Mouse (Mus musculus): Measurements from ENCODE around the gene Alpi. TPM values are rescaled to one million over a fixed set of nuclear protein-coding genes. Genes with fewer than 3 reads are reported as not detected.
A peak's percentile ranks its signal among the peaks of the same experiment; 100 is the strongest.

The Alpi gene
- not detected in 2 replicates for polyA plus RNA-seq (2014; fragmentation: Nextera tagmentation; extraction: Ambion mirVana)

DNA sequence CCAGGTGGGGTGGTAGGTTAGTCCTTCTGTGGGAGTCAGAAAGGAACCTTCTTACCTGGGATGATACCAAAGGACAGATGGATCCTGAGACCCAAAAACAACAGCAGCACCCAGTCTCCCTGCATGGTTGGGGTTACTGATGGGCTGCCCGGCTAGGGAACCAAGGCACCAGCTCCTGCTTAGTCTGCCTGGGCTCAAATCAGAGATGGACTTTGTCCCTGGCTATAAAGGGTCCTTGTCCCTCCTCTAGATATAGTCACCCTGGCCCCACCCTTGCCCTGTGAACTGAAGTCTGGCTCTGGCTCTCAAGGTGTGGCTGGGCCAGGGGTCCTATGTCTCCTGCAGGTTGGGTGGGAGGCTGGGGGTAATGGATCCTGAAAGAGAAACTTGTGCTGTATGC lies at the start of gene Alpi:
Alpi (minus strand) TSS at position 196 of the 400 bp plus-strand sequence.
- no peaks in the 10 kb centered on the region for H3K9me3 ChIP-seq (ENCODE audit: control insufficient read depth, low read length)
- H3K4me3 ChIP-seq (replicated peaks; ENCODE audit: low read length): no peak within 1 kb of the TSS
- no peaks in the 10 kb centered on the region for H3K4me1 ChIP-seq (replicated peaks; ENCODE audit: control insufficient read depth, insufficient read depth, low read length)
- H3K27ac ChIP-seq: no peak within 1 kb of the TSS
- 0 out of 2 replicates have a peak, but pooled peaks cover 4% of the 10 kb centered on the region for H3K27me3 ChIP-seq (ENCODE audit: control insufficient read depth, insufficient read depth, low read length)
- no peak for ATAC-seq (ENCODE audit: low FRiP score)
- H3K9ac ChIP-seq: no peak within 1 kb of the TSS
- no peaks in the 10 kb centered on the region for H3K36me3 ChIP-seq (replicated peaks; ENCODE audit: control insufficient read depth, insufficient read depth)
- no peak for DNase-seq (ENCODE audit: low spot score)
- WGBS: 100% methylated on average over 1 of the region's 1 CpGs
- H3K4me2 ChIP-seq (replicated peaks): no peak within 1 kb of the TSS

DNA sequence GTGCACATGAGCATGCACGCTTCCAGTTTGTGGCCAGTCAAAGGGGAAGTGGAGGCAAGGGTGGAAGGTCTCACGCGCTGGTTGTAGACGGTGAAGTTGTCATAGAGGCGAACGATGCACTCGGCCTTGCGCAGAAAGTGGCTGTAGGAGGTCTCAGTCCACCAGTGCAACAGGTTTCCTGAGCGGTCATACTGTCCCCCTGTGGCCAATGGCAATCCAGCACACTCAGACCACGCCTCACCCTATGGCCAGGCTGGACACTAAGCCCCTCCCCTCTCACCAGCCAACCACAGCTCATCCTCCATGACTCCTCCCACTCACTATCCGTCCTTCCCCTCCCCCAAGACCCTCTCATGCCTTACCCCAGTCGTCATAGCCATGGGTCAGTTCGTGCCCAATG lies 48.0 kb upstream of the Alpi start:
- Histone ChIP-seq H3K27ac (no peak overlapping the region), H3K36me3 (replicated peaks; ENCODE audit: control insufficient read depth, insufficient read depth) (no peaks in the 10 kb centered on the region), H3K4me3 (replicated peaks; ENCODE audit: low read length) (no peak overlapping the region), H3K9me3 (ENCODE audit: control insufficient read depth, low read length) (no peaks in the 10 kb centered on the region), H3K9ac (no peak overlapping the region), H3K4me1 (replicated peaks; ENCODE audit: control insufficient read depth, insufficient read depth, low read length) (no peaks in the 10 kb centered on the region), H3K27me3 (ENCODE audit: control insufficient read depth, insufficient read depth, low read length) (peaks cover 46% of the 10 kb centered on the region), H3K4me2 (replicated peaks) (no peak overlapping the region)
- ATAC-seq (ENCODE audit: low FRiP score) (no peak), DNase-seq (ENCODE audit: low spot score) (no peak)
- WGBS: 36% methylated on average over 13 of the region's 13 CpGs

DNA sequence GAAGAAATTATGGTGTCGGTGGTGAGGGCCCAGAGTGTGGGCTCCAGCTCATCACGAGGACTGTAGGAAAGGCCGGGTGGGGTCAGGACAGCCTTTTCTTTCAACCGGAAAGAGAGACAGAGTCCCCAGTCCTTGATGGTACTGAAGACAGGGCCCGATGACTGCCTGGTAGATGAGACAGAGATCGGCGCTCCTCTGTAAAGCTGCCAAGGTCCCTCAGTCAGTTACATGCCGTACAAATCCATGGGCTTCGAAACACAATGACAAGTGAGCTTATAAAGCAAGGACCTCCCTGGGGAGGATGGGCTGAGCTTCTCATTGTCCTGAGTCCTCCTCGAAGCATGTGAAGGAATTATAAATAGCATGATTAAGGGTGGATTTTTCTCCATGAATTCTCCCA lies 41.7 kb upstream of the Alpi start:
- Histone ChIP-seq H3K4me1 (replicated peaks; ENCODE audit: control insufficient read depth, insufficient read depth, low read length) (peaks cover 18% of the 10 kb centered on the region; the same call in 1 of the 2 replicates), H3K4me2 (replicated peaks) (no peak overlapping the region), H3K36me3 (replicated peaks; ENCODE audit: control insufficient read depth, insufficient read depth) (no peaks in the 10 kb centered on the region), H3K9me3 (ENCODE audit: control insufficient read depth, low read length) (no peaks in the 10 kb centered on the region), H3K27me3 (ENCODE audit: control insufficient read depth, insufficient read depth, low read length) (no peaks in the 10 kb centered on the region), H3K27ac (no peak overlapping the region), H3K4me3 (replicated peaks; ENCODE audit: low read length) (no peak overlapping the region), H3K9ac (no peak overlapping the region)
- 0 out of 2 replicates have a peak, but pooled peaks have one; percentile 15 for ATAC-seq (ENCODE audit: low FRiP score)
- no peak for DNase-seq (ENCODE audit: low spot score)
- 58% methylated on average over 10 of the region's 10 CpGs for WGBS

DNA sequence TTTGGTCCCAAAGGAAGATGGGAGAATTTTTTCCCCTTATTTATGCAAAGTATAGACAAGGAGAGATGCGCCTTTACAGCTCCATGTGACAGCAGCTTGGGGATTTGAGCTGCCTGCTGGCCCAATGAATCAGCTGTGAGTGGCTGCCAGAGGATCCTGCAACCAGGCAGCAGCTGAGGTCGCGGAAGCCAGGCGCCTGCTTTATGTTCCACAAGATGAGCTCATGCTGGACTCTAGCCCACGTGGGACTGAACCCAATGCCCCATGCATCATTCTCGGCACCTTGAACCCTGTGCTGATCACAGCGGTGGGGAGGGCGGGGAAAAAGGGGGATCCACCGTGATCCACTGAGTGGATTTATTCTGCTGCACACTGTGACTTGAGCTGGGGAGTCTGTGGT lies 41.0 kb upstream of the Alpi start:
- DNase-seq (ENCODE audit: low spot score) (no peak), ATAC-seq (ENCODE audit: low FRiP score) (peak; percentile 67; the same call in 1 of the 2 replicates)
- H3K4me1 ChIP-seq (replicated peaks; ENCODE audit: control insufficient read depth, insufficient read depth, low read length): peaks cover 18% of the 10 kb centered on the region; the same call in 1 of the 2 replicates

DNA sequence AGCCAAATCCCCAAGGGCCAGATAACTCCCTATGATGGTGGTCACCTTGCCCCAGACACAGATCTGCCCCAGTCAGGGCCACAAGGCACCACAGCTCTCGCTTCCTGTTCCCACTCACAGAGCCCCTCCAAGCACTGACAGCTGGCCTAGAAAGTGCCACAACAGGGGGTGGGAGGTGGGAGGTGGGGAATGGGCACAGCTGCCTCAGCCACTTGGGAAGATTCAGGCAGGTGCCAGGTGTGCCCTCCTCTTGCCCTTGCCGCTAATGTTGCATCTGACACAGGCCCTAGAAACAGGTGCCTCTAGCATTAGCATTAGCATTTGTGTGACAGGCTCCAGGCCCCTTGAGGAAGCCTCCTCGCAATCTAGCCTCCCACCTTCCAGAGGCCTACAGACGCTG lies 40.1 kb upstream of the Alpi start:
- ATAC-seq (ENCODE audit: low FRiP score): no peak
- peaks cover 18% of the 10 kb centered on the region; the same call in 1 of the 2 replicates for H3K4me1 ChIP-seq (replicated peaks; ENCODE audit: control insufficient read depth, insufficient read depth, low read length)
- H3K27me3 ChIP-seq (ENCODE audit: control insufficient read depth, insufficient read depth, low read length): no peaks in the 10 kb centered on the region
- no peak overlapping the region for H3K4me3 ChIP-seq (replicated peaks; ENCODE audit: low read length)
- no peak overlapping the region for H3K27ac ChIP-seq
- 66% methylated on average over 4 of the region's 4 CpGs for WGBS
- H3K9me3 ChIP-seq (ENCODE audit: control insufficient read depth, low read length): no peaks in the 10 kb centered on the region
- no peaks in the 10 kb centered on the region for H3K36me3 ChIP-seq (replicated peaks; ENCODE audit: control insufficient read depth, insufficient read depth)
- H3K9ac ChIP-seq: no peak overlapping the region
- no peak for DNase-seq (ENCODE audit: low spot score)
- no peak overlapping the region for H3K4me2 ChIP-seq (replicated peaks)

More for the DNA sequence above, 41.0 kb upstream of the Alpi start:
- no peaks in the 10 kb centered on the region for H3K36me3 ChIP-seq (replicated peaks; ENCODE audit: control insufficient read depth, insufficient read depth)
- H3K9me3 ChIP-seq (ENCODE audit: control insufficient read depth, low read length): no peaks in the 10 kb centered on the region
- H3K4me2 ChIP-seq (replicated peaks): no peak overlapping the region
- no peaks in the 10 kb centered on the region for H3K27me3 ChIP-seq (ENCODE audit: control insufficient read depth, insufficient read depth, low read length)
- no peak overlapping the region for H3K27ac ChIP-seq
- WGBS: 42% methylated on average over 9 of the region's 9 CpGs
- no peak overlapping the region for H3K4me3 ChIP-seq (replicated peaks; ENCODE audit: low read length)
- no peak overlapping the region for H3K9ac ChIP-seq

DNA sequence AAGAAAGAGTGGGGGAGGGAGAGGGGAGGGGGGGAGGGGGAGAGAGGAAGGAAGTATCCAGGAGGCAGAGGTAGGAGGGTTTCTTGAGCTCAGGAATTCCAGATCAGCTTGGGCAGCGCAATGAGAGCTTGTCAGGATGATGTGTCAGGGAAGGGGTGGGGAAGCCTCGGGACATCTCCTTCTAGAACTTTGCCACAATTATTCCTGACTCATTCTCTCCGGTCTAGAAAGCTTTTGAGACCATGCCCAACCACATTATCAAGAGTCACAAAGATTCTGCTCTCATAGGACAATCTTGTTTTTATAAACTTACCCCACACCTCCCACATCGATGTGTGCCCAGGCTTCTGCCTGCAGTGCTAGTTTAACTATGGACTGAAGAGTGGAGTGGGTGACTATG lies 30.4 kb upstream of the Alpi start:
- Histone ChIP-seq H3K4me2 (replicated peaks) (no peak overlapping the region), H3K9ac (no peak overlapping the region), H3K4me1 (replicated peaks; ENCODE audit: control insufficient read depth, insufficient read depth, low read length) (no peaks in the 10 kb centered on the region), H3K27ac (no peak overlapping the region), H3K27me3 (ENCODE audit: control insufficient read depth, insufficient read depth, low read length) (peaks cover 23% of the 10 kb centered on the region), H3K36me3 (replicated peaks; ENCODE audit: control insufficient read depth, insufficient read depth) (no peaks in the 10 kb centered on the region), H3K9me3 (ENCODE audit: control insufficient read depth, low read length) (no peaks in the 10 kb centered on the region), H3K4me3 (replicated peaks; ENCODE audit: low read length) (no peak overlapping the region)
- DNase-seq (ENCODE audit: low spot score): no peak
- no peak for ATAC-seq (ENCODE audit: low FRiP score)
- 92% methylated on average over 4 of the region's 4 CpGs for WGBS

DNA sequence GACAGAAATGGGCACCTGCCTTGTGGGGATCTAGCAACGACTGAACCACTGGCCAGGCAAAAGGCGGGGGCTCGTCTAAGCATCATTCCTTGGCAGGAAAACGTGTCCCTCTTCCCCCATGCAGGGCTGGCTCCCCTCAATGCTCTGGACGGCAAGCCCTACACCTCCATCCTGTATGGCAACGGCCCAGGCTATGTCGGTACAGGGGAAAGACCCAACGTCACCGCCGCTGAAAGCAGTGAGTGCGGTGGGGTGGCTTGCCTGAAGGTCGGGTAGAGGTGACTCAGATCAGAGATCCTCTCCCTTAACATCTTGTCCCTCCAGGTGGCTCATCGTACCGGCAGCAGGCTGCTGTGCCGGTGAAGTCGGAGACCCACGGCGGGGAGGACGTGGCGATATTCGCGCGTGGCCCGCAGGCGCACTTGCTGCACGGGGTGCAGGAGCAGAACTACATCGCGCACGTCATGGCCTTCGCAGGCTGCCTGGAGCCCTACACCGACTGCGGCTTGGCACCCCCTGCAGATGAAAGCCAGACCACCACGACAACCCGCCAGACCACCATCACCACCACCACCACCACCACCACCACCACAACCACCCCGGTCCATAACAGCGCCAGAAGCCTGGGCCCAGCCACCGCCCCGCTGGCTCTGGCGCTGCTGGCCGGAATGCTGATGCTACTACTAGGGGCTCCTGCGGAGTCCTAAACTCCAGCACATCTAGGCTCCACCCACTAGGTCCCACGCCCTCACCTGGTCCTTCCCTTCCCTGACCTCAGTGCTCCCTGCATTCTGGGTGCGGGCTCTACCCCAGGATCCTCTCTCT lies 26.0 kb upstream of the Alpi start:
- no peak; the same call in 1 of the 2 replicates for ATAC-seq (ENCODE audit: low FRiP score)
- Histone ChIP-seq H3K27ac (no peak overlapping the region), H3K36me3 (replicated peaks; ENCODE audit: control insufficient read depth, insufficient read depth) (no peaks in the 10 kb centered on the region), H3K9me3 (ENCODE audit: control insufficient read depth, low read length) (no peaks in the 10 kb centered on the region), H3K4me3 (replicated peaks; ENCODE audit: low read length) (peak overlapping the region; percentile 16), H3K9ac (no peak overlapping the region), H3K4me2 (replicated peaks) (peak overlapping the region; percentile 39), H3K27me3 (ENCODE audit: control insufficient read depth, insufficient read depth, low read length) (peaks cover 30% of the 10 kb centered on the region), H3K4me1 (replicated peaks; ENCODE audit: control insufficient read depth, insufficient read depth, low read length) (no peaks in the 10 kb centered on the region)
- WGBS: 10% methylated on average over 43 of the region's 43 CpGs
- DNase-seq (ENCODE audit: low spot score): no peak

DNA sequence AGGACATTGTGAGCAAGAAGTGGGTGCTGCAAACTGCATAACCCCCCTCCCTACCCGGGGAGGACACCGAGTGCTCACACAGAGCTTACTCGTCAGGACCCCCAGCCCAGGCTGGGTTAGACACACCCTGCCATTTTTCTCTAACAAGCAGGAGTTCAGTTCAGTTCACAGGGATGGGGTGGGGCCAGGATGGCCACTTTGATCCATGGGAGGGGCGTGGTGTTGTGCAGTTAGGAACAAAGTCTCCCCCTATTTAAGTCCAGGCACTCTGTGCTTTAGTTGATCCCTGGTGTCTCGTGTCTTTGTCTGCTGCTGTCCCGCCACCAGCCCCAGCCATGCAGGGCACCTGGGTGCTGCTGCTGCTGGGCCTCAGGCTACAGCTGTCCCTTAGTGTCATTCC lies 23.3 kb upstream of the Alpi start, which contains the start of gene Akp3:
Akp3 (plus strand) TSS at position 301 of the 400 bp plus-strand sequence.
- Histone ChIP-seq H3K27me3 (ENCODE audit: control insufficient read depth, insufficient read depth, low read length) (peaks cover 30% of the 10 kb centered on the region), H3K36me3 (replicated peaks; ENCODE audit: control insufficient read depth, insufficient read depth) (no peaks in the 10 kb centered on the region), H3K4me3 (replicated peaks; ENCODE audit: low read length) (no peak within 1 kb of the TSS), H3K4me1 (replicated peaks; ENCODE audit: control insufficient read depth, insufficient read depth, low read length) (no peaks in the 10 kb centered on the region), H3K4me2 (replicated peaks) (no peak within 1 kb of the TSS), H3K9me3 (ENCODE audit: control insufficient read depth, low read length) (no peaks in the 10 kb centered on the region), H3K9ac (no peak within 1 kb of the TSS), H3K27ac (no peak within 1 kb of the TSS)
- no peak for DNase-seq (ENCODE audit: low spot score)
- 81% methylated on average over 6 of the region's 6 CpGs for WGBS
- no peak for ATAC-seq (ENCODE audit: low FRiP score)

DNA sequence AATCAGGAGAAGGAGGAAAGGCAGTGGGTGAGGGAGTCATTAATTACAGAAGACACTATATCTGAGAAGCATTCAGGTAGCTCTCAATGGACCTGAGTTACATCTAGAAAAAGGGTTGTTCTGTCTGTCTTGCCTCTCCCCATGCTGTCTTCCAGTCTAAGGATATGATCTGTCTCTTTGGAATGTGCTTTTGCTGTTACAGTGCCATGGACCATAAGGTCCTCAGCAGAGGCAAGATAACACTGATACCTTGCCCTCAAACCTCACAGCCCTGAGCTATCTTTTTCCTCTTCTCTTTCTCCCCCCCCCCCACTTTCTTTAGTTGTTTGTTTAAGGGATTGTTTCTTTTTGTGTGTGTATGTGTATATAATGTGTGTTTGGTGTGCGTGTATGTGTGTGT lies 13.4 kb upstream of the Alpi start:
- WGBS: 95% methylated on average over 1 of the region's 1 CpGs
- H3K27me3 ChIP-seq (ENCODE audit: control insufficient read depth, insufficient read depth, low read length): no peaks in the 10 kb centered on the region
- no peak overlapping the region for H3K9ac ChIP-seq
- no peak for DNase-seq (ENCODE audit: low spot score)
- H3K4me2 ChIP-seq (replicated peaks): no peak overlapping the region
- no peak overlapping the region for H3K27ac ChIP-seq
- H3K4me3 ChIP-seq (replicated peaks; ENCODE audit: low read length): no peak overlapping the region
- no peak for ATAC-seq (ENCODE audit: low FRiP score)
- H3K36me3 ChIP-seq (replicated peaks; ENCODE audit: control insufficient read depth, insufficient read depth): no peaks in the 10 kb centered on the region
- no peaks in the 10 kb centered on the region for H3K4me1 ChIP-seq (replicated peaks; ENCODE audit: control insufficient read depth, insufficient read depth, low read length)
- H3K9me3 ChIP-seq (ENCODE audit: control insufficient read depth, low read length): no peaks in the 10 kb centered on the region

Data from hindbrain, embryonic 14.5 days (tissue).